Mouse (Mus musculus) ES-CJ7 (cell line): Measurements from ENCODE around the gene Cacna1h.

Experiments used
- DNase-seq: peaks from one replicate; pipeline ENCODE4 v3.0.0; 2011; ENCODE audit warnings: low read depth, low spot score

Gene Cacna1h

DNA sequence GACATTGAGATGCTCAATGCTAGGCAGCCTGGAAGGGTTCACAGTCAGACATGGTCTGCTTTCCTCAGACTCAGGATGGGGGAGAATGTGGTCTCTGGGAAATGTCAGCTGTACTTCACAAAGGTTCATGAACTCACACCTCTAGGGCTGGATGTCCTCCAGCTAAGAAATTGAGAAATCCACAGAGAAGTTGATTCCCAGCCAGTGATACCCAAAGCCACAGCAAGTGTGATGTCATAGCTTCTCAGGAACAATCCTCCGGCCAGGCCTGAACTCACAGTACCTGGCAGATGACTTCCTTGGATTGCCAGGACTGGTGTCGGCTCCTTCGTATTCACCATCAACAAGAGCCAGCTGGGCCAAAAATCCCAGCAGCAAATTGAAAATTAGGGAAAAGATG lies 12.3 kb upstream of the Cacna1h start:
- DNase-seq: no peak

DNA sequence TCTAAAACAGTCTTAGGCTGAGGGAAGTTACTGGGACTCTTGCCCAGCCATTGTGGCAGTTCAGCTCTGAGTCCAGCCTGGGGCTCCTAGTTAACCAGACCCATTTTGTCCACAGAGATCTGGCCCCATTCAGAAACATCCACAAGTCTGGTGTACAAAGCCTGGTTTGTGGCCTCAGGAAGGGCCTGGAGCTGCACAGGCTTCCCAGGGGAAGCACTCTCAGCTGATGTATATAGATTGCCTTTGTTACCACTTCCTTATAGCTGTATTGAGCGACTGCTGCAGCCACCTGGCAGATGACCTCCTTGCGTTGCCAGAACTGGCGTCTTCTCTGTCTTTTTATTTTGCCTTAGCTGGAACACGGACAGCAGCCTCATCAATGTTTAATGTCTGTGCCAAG lies 11.5 kb upstream of the Cacna1h start:
- DNase-seq: no peak

DNA sequence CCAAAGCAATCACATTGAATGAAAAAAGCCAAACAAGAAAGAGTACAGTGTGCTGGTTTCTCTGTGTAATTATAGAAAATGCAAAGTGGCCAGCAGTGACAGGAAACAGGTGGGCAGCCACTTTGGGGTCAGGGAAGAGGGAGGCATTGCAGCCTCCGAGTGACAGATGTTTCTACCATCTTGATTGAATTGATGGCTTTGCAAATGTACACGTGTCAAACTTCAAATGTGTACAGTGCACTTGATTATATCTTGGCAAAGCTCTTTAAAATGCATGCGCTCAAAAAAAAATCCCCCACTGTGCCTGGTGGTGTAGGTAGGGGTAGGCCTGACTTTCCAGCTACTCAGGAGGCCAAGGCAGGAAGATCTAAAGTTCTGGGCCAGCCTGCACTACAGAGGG lies 9.3 kb upstream of the Cacna1h start:
- no peak for DNase-seq

- DNase-seq: no peak
Observed at GRCm38 (mm10) chr17:25441417-25441816, 7.8 kb upstream of the Cacna1h start.

DNA sequence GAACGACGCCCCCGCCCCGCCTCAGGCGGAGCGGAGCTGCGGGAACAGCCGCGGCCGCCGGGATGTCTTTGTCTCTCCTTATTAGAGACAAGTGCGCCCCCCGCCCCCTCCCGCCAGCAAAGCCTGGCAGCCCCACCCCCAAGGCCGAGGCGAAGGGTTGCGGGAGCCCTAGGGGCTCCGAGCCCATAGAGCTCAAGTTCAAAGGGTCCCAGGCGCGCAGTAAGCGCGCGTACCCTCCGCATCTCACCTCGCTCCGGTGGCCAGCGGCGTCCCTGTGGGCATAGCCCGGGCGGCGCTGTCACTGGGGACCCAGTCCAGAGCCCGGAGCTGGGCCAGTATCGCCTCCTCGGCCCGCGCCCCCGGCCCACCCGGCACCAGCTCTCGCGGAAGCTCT lies 363 bp downstream of the Cacna1h start:
- DNase-seq: peak; percentile 7

DNA sequence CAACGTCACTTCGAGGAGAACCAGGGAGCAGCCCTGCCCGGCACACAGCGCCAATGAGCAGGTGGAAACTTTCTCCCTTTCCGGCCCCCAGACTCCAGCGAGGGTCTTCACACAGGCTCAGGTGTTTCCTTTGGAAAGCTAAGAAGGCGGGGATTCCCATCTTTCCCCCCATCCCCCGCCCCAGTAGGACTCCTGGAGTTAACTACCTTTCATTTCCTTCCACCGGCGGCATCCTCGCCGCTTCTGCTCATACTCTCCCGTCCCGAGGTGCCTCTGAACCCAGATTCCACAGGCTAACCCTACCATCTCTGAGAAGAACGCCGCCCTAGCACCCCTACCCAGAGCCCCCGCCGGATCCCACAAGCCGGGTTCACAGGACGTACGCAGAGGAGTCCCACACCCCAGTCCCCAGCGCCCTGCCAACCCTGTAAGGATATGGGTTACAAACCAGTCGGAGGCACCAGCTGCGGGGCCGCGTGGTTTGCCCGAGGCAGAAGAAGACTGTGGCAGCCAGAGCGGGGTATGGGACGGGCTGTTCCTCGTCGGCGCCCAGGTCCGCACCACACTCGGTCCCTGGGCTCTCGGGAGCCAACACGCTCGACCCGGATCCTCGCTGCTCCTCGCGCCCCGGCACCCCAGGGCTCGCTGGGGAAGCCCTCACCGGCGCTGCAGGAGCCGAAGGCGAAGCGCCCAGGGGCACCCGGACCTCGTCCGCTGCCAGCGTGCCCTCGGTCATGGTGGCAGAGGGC lies 976 bp downstream of the Cacna1h start:
- DNase-seq: peak; percentile 16

- no peak for DNase-seq
Observed at GRCm38 (mm10) chr17:25430534-25430933, 3.0 kb downstream of the Cacna1h start.

GRCm38 (mm10) chr17:25429886-25430285 lies 3.7 kb downstream of the Cacna1h start:
- no peak for DNase-seq

GRCm38 (mm10) chr17:25429240-25429639 lies 4.3 kb downstream of the Cacna1h start:
- DNase-seq: no peak

DNA sequence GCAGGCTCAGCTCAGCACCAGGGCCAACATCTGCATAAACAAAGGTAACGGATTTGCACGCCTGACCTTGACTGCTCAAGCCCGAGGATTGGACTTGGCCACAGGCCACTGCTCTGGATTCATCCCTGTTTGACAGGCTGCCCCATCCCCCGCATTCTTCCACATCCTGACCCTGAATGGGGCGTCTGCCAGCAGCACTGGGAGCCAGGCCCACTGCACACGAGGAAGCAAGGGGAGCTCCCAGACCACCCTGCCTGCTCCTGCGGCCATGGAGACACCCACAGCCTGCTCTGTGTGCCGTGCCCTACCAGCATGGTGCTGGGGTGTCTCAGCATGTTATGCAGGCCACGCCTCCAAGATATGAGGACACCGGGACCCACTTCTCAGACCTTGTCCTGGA lies 6.1 kb downstream of the Cacna1h start:
- DNase-seq: peak; percentile 23

DNA sequence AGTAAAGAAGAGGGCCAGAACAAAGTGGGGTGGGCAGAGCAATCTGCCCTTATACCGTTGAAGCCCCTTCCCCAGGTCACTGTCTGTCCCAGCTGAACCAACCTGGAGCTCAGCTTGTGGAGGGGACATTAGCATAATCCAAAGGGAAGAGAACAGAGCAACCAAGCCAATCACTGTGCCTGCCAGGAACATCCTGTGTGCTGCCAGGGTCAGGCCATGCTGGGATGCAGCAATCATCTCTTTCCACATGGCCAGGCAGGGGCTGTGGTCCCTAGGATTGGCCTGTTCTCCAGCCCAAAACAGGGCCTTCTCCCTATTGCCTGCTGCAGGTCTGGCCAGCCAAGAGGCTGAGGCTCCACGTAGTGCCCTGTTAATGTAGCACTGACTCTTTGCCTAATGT lies 7.6 kb downstream of the Cacna1h start:
- no peak for DNase-seq

DNA sequence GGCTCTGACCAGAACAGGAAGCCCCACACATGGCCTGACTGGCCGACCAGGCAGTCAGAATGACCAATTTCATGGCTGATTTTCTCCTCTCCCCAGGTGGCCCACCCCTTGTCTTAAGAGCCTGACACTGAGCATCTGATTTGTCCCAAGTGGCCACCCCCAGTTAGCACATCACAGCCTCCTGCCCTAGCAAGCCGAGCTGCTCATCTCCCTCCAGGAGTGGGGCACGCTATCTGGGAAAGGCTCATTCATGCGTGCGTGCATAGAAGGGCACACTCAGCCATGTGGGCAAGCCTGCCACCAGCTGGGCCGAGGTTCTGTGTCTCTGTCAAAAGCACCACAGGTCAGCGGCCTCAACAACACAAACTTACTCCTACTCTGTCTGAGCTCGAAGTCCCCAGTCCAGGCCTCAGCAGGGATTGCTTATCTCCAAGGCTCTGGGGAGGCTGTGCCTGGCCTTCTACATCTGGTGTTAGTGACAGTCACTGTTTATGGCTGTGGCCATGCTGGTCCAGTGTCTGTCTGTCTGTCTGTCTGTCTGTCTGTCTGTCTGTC lies 9.0 kb downstream of the Cacna1h start:
- DNase-seq: no peak

- DNase-seq: no peak
Observed at GRCm38 (mm10) chr17:25420998-25421397, 12.6 kb downstream of the Cacna1h start.

- DNase-seq: no peak
Observed at GRCm38 (mm10) chr17:25418926-25419325, 14.7 kb downstream of the Cacna1h start.

- DNase-seq: no peak
Observed at GRCm38 (mm10) chr17:25417990-25418389, 15.6 kb downstream of the Cacna1h start.

DNA sequence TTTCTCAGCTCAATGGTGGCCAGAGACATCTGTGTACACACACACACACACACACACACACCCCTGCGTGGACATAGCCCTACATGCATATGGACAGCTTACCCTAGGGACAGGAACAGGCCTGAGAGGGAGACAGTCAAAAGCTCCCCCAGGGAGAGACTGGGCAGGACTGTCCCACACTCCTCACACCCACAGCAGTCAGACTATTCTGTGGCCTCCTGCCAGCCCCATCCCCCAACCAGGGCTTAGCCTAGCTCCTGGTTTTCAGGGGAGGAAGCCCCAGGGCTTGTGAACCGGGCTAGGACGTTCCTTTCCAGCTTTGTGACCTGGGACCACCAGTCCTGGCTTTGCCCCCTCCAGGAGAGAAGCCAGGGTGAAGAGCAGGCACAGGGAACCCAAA lies 17.4 kb downstream of the Cacna1h start:
- DNase-seq: no peak

GRCm38 (mm10) chr17:25415421-25415913 lies 18.1 kb downstream of the Cacna1h start:
- DNase-seq: no peak

DNA sequence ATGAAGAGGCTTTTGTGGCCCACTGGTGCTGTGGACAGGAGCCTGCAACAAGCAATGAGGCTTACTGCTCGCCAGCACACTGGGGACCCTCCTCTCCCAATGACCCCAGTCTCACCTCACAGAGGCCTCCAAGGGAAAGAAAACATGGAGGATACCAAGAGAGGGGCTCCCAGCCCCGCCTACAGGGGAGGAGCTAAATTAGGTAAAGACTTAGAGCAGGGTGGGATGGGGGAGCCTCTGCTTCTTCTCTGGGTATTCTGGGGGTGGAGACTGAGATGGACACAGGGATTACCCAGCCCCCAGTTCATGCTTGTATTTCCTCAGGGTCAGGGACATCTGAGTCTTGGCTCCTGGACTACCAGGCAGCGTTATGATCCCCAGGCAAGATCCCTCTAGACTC lies 18.7 kb downstream of the Cacna1h start:
- DNase-seq: no peak

DNA sequence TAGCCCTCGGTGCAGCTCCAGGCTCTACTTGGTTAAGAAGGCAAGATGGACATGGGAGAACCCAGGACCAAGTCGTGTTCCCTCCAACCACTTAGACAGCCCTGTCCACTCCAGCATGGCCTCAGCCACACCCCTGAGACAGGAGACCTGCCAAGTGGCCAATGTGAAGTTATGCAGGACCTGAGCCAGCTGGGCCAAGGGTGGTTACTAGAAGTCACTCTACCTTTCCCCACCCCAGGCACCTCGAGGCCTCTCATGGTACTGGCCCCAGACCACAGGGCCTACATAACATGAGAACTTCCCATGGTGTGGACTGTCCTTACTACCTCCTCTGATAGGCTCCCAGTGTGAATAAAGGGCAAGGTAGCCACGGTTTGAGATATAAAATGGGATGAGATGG lies 19.4 kb downstream of the Cacna1h start:
- no peak for DNase-seq

GRCm38 (mm10) chr17:25411251-25411650 lies 22.3 kb downstream of the Cacna1h start:
- no peak for DNase-seq

GRCm38 (mm10) chr17:25410786-25411185 lies 22.8 kb downstream of the Cacna1h start:
- DNase-seq: no peak

- no peak for DNase-seq
Observed at GRCm38 (mm10) chr17:25410180-25410579, 23.4 kb downstream of the Cacna1h start.

DNA sequence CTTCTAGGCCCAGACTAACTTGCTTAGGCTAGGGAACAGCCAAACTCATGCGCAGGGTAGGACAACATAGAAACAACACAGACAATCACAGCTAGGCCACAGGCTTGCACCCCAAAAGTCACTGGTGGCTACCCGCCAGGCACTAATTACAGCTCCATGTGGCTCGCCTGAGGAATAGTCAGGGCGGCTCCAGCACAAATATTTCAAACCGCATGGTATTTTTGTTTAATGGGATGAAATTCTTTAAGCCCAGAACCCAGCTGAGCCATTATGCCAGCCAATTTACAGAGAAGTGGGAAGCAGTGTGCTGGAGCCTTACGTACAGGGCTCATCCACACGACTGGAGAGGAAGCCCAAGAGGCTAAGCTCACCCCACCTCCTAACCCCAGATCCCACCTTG lies 24.0 kb downstream of the Cacna1h start:
- DNase-seq: no peak
